Comparison of ENCODE assay signal across 18 mouse cellular contexts in the genomic region with DNA sequence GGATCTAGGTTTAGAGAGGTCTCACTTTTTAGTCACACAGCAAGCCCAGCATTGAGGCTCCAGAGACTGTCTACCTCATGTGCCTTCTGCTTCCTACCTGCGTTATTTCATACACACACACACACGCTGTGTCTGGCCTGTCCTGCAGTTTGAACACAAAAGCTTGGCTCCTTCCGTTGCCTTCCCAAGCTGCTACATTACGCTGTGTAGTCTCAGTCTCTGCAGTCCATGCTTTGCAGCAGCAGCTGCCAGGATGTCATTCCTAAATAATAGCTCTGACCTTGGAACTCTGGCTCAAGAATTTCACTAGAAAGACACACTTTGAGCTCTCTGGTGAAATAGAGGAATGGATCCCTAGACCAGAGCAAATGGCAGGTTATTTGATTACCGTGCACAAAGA.
DNase-seq lines count a peak whose midpoint lies in the region; ATAC-seq and TF ChIP-seq lines count a peak whose summit lies in the region.
"Had no signal": no experiment of that assay in that cellular context is flagged by ENCODE, and none has a peak within 500 bp of the region (broad histone marks: within the 10 kb centered on the region; RNA-seq: fewer than 3 reads in every experiment).

No protein-coding gene starts in this region.

- no peak for TF ChIP-seq CTCF in lung, embryonic 14.5 days (IDR thresholded peaks at IDR 0.05; ENCODE audit: low read depth)

- DNase-seq in adrenal gland, adult 8-10 months = peak; percentile 42
- no peak for DNase-seq in adrenal gland, postnatal 4 days (ENCODE audit: low spot score in 2 of 2)
- peak; percentile 41 for DNase-seq in lung, embryonic 14.5 days
- DNase-seq in lung, postnatal 36 days = no peak
- DNase-seq in spleen, postnatal 14 days (ENCODE audit: low spot score in 2 of 2) = no peak
- DNase-seq: cerebellum, adult 11 months; cerebellum, postnatal 36 days; gastrocnemius, postnatal 36 days; layer of hippocampus, postnatal 36 days; liver, postnatal 0 days had no signal

- H3K9me3 ChIP-seq in intestine, embryonic 16.5 days (ENCODE audit: control insufficient read depth, low read length) = no peaks in the 10 kb centered on the region
- H3K9me3 ChIP-seq in intestine, embryonic 15.5 days = no peaks in the 10 kb centered on the region
- no peaks in the 10 kb centered on the region for H3K9me3 ChIP-seq in lung, embryonic 14.5 days (ENCODE audit: low read depth, low read length)
- no peaks in the 10 kb centered on the region for H3K9me3 ChIP-seq in neural tube, embryonic 12.5 days
- H3K9me3 ChIP-seq: limb, embryonic 10.5 days; midbrain, embryonic 15.5 days; neural tube, embryonic 13.5 days had no signal

- H3K27me3 ChIP-seq in intestine, embryonic 16.5 days (replicated peaks; ENCODE audit: control insufficient read depth, insufficient read depth, low read length) = no peaks in the 10 kb centered on the region
- no peaks in the 10 kb centered on the region for H3K27me3 ChIP-seq in intestine, embryonic 15.5 days (replicated peaks)
- no peaks in the 10 kb centered on the region for H3K27me3 ChIP-seq in lung, embryonic 14.5 days (ENCODE audit: insufficient read depth, low read length)
- H3K27me3 ChIP-seq in neural tube, embryonic 12.5 days (replicated peaks) = no peaks in the 10 kb centered on the region
- H3K27me3 ChIP-seq: midbrain, embryonic 15.5 days; neural tube, embryonic 13.5 days; Patski had no signal

- ATAC-seq in intestine, embryonic 16.5 days = no peak
- no peak for ATAC-seq in intestine, embryonic 15.5 days
- peak; percentile 33; the same call in 1 of the 2 replicates for ATAC-seq in lung, embryonic 14.5 days (ENCODE audit: insufficient read depth)
- 0 out of 2 replicates have a peak, but pooled peaks have one; percentile 33 for ATAC-seq in neural tube, embryonic 12.5 days (ENCODE audit: low FRiP score, low read depth)
- ATAC-seq: liver, postnatal 0 days; midbrain, embryonic 15.5 days; Patski had no signal

- H3K9ac ChIP-seq in intestine, embryonic 16.5 days (ENCODE audit: low read depth, low read length) = no peak overlapping the region
- H3K9ac ChIP-seq in intestine, embryonic 15.5 days = no peak overlapping the region
- no peak overlapping the region for H3K9ac ChIP-seq in lung, embryonic 14.5 days
- H3K9ac ChIP-seq in neural tube, embryonic 12.5 days = no peak overlapping the region
- H3K9ac ChIP-seq: liver, postnatal 0 days; midbrain, embryonic 15.5 days; neural tube, embryonic 13.5 days had no signal

- WGBS in intestine, embryonic 16.5 days = 38% methylated on average over 5 of the region's 5 CpGs
- 41% methylated on average over 5 of the region's 5 CpGs for WGBS in intestine, embryonic 15.5 days
- 46% methylated on average over 5 of the region's 5 CpGs for WGBS in lung, embryonic 14.5 days
- 61% methylated on average over 5 of the region's 5 CpGs for WGBS in neural tube, embryonic 12.5 days

- no peaks in the 10 kb centered on the region for H3K36me3 ChIP-seq in intestine, embryonic 16.5 days (ENCODE audit: control insufficient read depth, insufficient read depth, low read length)
- no peaks in the 10 kb centered on the region for H3K36me3 ChIP-seq in intestine, embryonic 15.5 days
- H3K36me3 ChIP-seq in lung, embryonic 14.5 days (ENCODE audit: insufficient read depth) = no peaks in the 10 kb centered on the region
- H3K36me3 ChIP-seq in neural tube, embryonic 12.5 days = no peaks in the 10 kb centered on the region
- H3K36me3 ChIP-seq: limb, embryonic 10.5 days; midbrain, embryonic 15.5 days; neural tube, embryonic 13.5 days had no signal

- H3K27ac ChIP-seq in intestine, embryonic 16.5 days (ENCODE audit: low read length) = peak overlapping the region; percentile 41; the same call in 1 of the 2 replicates
- H3K27ac ChIP-seq in intestine, embryonic 15.5 days = no peak overlapping the region
- H3K27ac ChIP-seq in lung, embryonic 14.5 days (ENCODE audit: low read depth) = no peak overlapping the region
- no peak overlapping the region for H3K27ac ChIP-seq in neural tube, embryonic 12.5 days
- H3K27ac ChIP-seq: limb, embryonic 10.5 days; macrophage; midbrain, embryonic 15.5 days; neural tube, embryonic 13.5 days had no signal

- no peak overlapping the region for H3K4me3 ChIP-seq in intestine, embryonic 16.5 days (ENCODE audit: low read length)
- H3K4me3 ChIP-seq in intestine, embryonic 15.5 days (replicated peaks) = no peak overlapping the region
- no peak overlapping the region for H3K4me3 ChIP-seq in lung, embryonic 14.5 days (ENCODE audit: low read depth, low read length)
- no peak overlapping the region for H3K4me3 ChIP-seq in neural tube, embryonic 12.5 days
- H3K4me3 ChIP-seq: limb, embryonic 10.5 days; midbrain, embryonic 15.5 days; neural tube, embryonic 13.5 days had no signal

- H3K4me1 ChIP-seq in intestine, embryonic 16.5 days (ENCODE audit: control insufficient read depth, insufficient read depth, low read length) = peaks cover 5% of the 10 kb centered on the region; the same call in 1 of the 2 replicates
- H3K4me1 ChIP-seq in intestine, embryonic 15.5 days (replicated peaks) = no peaks in the 10 kb centered on the region; the same call in 1 of the 2 replicates
- no peaks in the 10 kb centered on the region for H3K4me1 ChIP-seq in lung, embryonic 14.5 days (ENCODE audit: insufficient read depth)
- no peaks in the 10 kb centered on the region for H3K4me1 ChIP-seq in neural tube, embryonic 12.5 days
- H3K4me1 ChIP-seq: limb, embryonic 10.5 days; midbrain, embryonic 15.5 days had no signal

- H3K4me2 ChIP-seq in intestine, embryonic 16.5 days (ENCODE audit: low read depth, low read length) = no peak overlapping the region
- H3K4me2 ChIP-seq in intestine, embryonic 15.5 days (replicated peaks) = no peak overlapping the region
- no peak overlapping the region for H3K4me2 ChIP-seq in lung, embryonic 14.5 days
- no peak overlapping the region for H3K4me2 ChIP-seq in neural tube, embryonic 12.5 days (replicated peaks)
- H3K4me2 ChIP-seq: midbrain, embryonic 15.5 days; neural tube, embryonic 13.5 days had no signal

Comparison
In these comparisons a context has a peak if more than half of its experiments do, and no peak if none do; other contexts are left out.
1. DNase-seq: peak in adrenal gland, adult 8-10 months (single experiment) and lung, embryonic 14.5 days (single experiment); none in adrenal gland, postnatal 4 days (0 of 2), lung, postnatal 36 days (single experiment) and spleen, postnatal 14 days (0 of 2).
2. ATAC-seq: peak in lung, embryonic 14.5 days (single experiment) and neural tube, embryonic 12.5 days (single experiment); none in intestine, embryonic 16.5 days (single experiment) and intestine, embryonic 15.5 days (single experiment).